Mouse (Mus musculus): Measurements from ENCODE around the gene Ang. TPM values are rescaled to one million over a fixed set of nuclear protein-coding genes. Genes with fewer than 3 reads are reported as not detected.

The Ang gene
- total RNA-seq, 2 experiments from 2014 or later: 7.7 to 9.5 TPM

DNA sequence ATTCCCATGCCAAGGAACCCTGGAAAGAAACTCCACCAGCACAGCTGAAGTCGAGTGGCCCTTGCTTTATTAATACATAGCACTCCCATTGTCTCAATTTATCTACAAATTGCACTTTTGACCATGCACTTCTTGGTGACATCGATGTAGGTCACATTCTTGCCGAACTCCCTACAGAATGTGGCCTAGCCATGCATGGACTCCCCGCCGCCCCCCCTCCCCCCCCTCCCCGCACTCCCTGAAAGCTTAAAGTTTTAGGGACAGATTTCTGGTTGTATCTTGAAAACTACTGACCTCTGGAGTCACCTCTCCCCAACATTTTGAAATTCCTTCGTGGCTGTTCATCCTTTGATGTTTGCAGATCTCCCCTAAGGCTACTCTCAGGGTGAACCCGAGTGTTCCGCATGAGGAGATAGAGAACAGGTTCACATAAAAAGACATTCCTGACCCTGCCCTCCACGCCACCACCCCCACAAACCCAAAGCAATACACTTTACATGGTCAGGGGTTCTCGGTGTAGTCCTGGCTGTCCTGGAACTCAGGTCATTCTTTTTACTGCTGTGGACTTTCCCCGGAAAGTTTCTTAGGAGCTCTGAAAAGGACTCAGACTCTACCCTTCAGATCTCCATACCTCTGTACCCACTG, 23.1 kb downstream of the Ang start, which contains the start of gene Eddm3b:
TSS of gene Eddm3b (plus strand) at position 511 of the 645 bp plus-strand sequence.
- no peak for DNase-seq
- intact Hi-C loops (cut with DNase I): no loop called here

DNA sequence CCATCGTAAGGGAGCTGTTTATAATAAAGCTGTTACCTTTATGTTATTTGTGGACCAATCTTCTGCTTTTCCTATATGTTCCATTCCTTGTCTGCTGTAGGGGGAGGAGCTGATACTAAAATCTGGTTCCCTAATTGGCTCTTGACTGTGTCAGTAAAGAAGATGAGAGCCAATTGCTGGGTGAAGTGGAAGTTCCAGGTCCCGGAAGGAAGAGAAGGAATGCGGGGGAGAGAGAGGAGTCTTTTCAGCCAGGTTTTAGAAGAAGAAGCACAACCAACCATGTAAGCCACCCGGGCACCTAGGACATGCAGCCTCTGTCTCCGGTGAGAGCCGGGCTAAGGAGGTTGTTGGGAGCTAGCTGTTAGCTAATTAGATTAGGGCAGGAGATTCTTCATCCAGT, 34.7 kb downstream of the Ang start:
- DNase-seq: no peak
- intact Hi-C loops (cut with DNase I): no loop called here

DNA sequence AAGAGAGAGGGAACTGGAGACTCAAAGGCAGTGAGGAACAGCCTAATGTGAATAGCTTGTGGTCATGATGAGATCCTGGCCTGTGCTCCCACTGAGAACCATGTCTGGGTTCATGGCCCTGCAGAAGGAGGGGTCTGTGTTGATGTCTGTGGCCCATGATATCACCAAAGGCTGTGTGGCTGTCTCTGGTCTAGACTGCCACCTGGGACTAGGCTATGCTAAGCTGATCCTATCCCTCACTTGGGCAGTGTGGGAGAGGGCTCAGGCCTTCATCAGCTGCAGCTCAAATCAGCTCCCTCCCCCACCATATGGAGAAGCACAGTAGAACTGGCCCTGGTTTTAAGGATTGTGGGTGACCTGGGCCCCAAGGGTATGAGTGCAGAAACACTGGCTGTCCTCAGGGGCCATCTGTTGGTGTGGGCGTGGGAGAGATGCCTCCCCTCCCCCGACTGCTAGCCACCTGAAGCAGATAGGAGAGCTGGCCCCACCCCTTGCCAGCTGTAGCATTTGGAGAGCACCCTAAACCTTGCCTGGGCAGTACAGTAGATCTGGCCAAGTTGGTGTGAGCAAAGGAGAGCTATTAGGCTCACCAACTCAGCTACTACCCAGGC, 36.8 kb downstream of the Ang start:
- intact Hi-C loops (cut with DNase I): no loop called here
- DNase-seq: no peak

DNA sequence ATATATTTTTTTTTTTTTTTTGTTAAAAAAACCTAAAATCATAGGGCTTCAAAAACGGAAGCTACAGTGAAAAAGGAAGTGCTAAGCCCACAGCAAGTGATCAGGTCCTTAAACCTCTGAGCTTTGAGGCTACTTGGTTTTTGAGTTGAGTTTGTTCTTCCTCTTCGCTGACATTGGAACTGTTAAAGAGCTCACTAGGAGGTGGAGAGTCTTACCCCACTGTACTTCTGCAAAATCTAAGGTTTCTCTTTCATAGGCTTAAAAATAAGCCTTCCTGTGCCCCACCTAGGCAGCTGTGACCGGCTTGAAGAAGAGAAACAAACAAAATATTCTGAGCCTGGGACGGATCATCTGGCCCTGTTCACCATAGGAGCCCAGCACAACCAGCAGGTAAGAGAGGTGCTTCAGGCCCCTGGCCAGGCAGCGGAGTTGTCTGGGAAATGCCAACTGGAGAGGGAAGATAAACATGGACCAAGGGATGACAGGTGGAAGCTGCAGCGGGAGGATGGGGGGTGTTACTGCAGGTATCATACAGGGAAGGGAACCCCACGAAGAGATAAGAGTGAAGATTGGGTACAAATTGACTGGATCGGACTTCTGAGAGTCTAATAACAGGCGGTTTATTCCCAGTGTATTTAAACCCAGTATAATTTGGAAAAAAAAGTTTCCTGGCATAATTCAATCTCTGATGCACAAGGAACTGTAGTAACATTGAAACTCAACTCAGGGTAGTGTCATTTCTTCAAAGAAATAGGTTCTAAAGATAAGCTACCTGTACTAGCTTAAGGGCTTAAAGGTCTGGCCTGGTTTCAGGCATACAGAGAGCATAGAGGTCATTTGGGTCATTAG, 38.0 kb downstream of the Ang start:
- intact Hi-C loops (cut with DNase I): no loop called here
- no peak for DNase-seq

GRCm38 (mm10) chr14:51129624-51129975, 38.6 kb downstream of the Ang start:
- DNase-seq: no peak
- intact Hi-C loops (cut with DNase I): no loop called here

- intact Hi-C loops (cut with DNase I): no loop called here
- DNase-seq: no peak
Observed at GRCm38 (mm10) chr14:51130315-51130940, 39.5 kb downstream of the Ang start.

- no peak for DNase-seq
- intact Hi-C loops (cut with DNase I): no loop called here
Observed at GRCm38 (mm10) chr14:51131086-51131815, 40.3 kb downstream of the Ang start.

DNA sequence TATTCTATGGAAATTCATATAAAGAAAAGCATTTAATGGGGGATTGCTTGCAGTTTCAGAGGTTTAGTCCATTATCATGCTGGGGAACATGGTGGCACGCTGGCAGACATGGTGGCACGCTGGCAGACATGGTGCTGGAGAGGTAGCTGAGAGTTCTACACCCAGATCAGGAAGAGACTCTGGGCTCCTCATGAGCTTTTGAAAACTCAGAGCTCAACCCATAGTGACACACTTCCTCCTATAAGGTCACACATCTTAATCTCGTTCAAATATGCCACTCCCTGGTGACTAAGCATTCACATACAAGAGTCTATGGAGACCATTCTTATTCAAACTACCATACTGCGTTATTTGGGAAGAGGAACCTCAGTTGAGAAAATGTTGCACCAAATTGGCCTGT, 41.4 kb downstream of the Ang start:
- intact Hi-C loops (cut with DNase I): no loop called here
- no peak for DNase-seq

DNA sequence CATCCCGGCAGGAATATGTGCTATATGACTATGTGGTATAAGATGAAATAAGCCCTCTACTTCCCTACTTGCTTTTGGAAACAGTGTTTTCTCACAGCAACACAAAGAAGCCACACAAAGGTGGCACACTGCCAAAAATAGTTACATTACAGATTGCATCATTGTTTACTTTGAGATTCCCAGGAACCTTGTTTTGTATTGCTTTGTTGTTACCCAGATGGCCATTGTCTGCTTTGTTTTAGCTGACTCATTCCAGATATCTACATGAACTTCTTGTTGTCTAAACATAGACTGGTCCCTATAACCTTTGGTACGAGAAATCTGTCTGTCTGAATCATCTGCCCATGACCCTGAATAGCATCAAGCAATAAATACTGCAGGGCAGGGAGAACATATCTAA, 49.4 kb downstream of the Ang start:
- DNase-seq: no peak
- intact Hi-C loops (cut with DNase I): no loop called here

DNA sequence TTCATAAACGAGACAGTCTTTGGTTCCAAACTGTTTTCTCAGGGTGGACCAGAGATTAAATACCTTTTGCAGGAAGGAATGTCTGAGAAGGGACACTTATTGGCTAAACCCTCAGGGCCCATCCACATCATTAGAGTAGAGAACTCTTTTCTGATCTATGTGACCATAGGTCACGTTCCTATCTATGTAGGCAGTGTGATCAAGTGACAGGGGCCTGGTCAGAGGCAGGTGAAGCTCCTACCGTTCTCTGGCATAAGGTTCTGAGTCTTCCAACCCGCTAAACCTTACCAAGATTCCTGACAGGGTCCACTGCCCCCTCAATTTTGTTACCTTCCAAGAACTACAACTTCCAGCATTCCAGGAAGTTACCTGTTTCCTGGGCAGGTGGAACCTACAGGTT, 51.2 kb downstream of the Ang start:
- intact Hi-C loops (cut with DNase I): no loop called here
- DNase-seq: no peak

- DNase-seq: no peak
Observed at GRCm38 (mm10) chr14:51142568-51142967, 51.6 kb downstream of the Ang start.

GRCm38 (mm10) chr14:51143287-51143686, 52.3 kb downstream of the Ang start:
- intact Hi-C loops (cut with DNase I): no loop called here
- peak in 1 of 2 experiments; percentile 37 for DNase-seq

More at GRCm38 (mm10) chr14:51142568-51142967, 51.6 kb downstream of the Ang start:
- intact Hi-C loops (cut with DNase I): no loop called here

DNA sequence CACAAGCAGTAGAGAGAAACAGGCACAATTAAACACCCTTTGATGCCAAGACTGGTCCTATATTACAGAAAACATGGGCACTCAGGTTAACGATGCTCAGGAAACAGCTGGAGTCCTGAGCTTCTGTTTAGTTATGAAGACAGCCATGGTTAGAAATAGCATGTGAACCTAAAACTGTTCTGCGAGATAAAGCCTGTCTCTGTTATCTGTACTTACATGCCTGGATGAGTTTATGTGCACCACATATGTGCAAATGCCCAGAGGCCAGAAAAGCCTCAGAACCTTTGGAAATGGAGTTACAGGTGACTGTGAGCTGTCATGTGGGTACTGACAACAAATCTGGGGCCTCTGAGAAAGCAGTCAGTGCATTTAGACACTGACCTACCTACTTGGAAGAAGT, 53.0 kb downstream of the Ang start:
- intact Hi-C loops (cut with DNase I): no loop called here
- no peak for DNase-seq

GRCm38 (mm10) chr14:51144451-51144850, 53.5 kb downstream of the Ang start:
- no peak for DNase-seq
- intact Hi-C loops (cut with DNase I): no loop called here

DNA sequence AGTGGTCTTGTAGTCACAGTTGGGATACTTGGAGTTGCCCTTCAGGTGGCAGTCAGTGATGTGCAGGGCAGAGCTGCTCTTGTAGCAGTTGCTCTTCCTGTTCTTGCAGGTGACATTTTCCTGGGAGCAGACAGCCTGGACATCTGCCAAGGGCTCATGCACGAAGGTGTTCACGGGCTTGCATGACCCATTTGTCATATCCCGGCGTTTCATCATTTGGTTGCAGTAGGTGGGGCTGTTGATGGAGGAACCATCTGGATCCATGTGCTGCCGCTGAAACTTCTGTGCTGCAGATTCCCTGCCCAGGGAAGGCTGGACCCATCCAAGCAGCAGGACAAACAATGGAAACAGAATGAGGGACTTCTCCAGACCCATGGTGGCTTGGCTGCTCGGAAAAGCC, 54.6 kb downstream of the Ang start:
- intact Hi-C loops (cut with DNase I): no loop called here
- no peak for DNase-seq

DNA sequence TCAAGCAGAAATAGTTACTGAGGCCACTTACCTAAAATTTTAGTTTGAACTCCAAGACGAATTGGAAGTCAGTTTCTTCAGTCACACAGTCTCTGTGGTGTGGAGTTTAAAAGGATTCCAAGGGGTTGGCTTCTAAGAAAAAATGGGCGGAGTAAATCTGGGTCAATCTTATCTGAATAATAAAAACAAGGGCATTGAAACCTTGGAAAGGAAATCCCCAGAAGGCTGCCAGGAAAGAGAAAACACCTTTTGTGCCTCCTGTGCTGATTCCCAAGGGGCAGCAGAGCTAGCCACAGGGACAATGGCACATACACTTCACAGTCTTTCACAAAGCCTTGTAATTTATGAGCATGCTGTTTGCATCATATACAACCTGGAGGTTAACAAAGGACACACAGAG, 55.7 kb downstream of the Ang start, which contains the start of gene Rnase1:
TSS of gene Rnase1 (minus strand) at position 101 of the 400 bp plus-strand sequence.
- DNase-seq: no peak
- intact Hi-C loops (cut with DNase I): no loop called here

- intact Hi-C loops (cut with DNase I): no loop called here
- no peak for DNase-seq
Observed at GRCm38 (mm10) chr14:51148006-51148405, 57.1 kb downstream of the Ang start.

DNA sequence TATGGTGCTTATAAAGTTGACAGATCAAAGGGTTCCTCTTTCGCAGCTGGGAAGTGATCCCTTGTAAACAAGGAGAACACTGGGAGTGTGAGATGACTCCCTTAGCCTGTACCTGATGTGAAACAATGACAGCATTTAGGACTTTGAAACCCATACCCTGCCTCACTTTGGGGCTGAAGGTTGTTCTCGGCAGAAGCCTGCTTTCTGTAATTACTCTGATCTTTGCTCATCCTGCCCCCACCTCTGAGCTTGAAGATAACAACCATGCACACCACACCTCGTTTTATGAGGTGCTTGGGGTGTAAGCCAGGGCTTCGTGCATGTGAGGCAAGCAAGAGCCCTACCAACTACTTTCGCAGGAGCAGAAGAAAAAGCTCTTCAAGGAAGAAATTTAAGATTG, 58.2 kb downstream of the Ang start:
- DNase-seq: no peak
- intact Hi-C loops (cut with DNase I): no loop called here

DNA sequence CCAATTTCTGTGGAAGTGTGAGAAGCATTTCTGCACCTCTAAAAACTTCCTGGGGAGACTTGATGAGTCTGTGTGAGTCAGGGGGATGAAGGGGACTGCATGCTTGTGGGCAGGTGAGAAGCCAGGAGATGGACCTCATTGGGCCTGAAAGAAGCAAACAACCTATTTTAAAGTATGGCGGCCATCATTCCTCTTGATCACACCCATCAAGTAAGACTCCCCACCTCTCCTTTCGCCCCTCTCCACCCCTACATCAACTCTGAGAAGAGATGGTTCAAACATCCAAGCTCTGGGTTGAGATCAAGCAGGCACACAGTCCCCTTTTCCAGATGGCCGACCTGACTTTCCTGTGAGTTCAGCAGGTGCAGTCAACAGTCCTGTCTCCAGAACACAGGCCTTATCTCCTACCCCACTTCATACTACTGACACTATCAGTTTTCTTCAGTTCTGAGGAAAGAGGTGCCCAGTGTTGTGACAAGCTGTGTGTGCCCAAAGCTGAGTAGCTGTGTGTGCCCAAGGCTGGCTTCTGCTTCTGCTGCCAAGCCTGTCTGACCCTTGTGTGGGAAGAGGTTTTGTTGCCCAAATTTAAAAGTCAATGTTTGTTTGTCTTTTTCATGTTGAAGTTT, 59.4 kb downstream of the Ang start:
- intact Hi-C loops (cut with DNase I): no loop called here
- no peak for DNase-seq
